Mouse (Mus musculus) c-Kit-positive CD71-positive TER-119-positive erythroid progenitor cells, embryonic 14.5 days (primary cell): ENCODE data around the gene Olfr553.
A peak's percentile ranks its signal among the peaks of the same experiment; 100 is the strongest.
"Not testable (repeated sequence)": the region's sequence is repeated elsewhere in the genome, so short reads cannot be mapped to it uniquely, and the experiment has no call there.

Experiments
- DNase-seq: peaks from one replicate; pipeline ENCODE4 v3.0.0-alpha.2; 2013; ENCODE audit warnings: low spot score

The Olfr553 gene

DNA sequence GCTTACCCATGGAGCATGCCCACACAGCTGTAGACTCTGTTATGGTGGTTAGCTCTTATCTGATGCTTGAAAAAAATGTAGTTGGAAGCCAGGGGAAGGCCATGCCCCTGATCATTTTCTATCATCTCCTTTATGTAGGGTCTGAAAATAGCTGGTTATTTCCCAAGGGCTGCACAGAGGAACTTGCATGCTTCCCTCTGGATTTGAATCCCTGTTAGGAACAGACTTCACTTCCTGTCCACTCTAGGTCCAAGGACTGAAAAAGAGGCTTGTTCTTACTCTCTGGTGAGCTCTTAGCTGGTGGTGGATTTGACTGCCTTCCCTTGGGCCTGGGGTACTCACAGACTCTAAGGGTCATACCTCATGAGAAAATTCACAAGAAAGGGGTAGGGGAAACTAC is at the start of gene Olfr553:
TSS of gene Olfr553 (minus strand) at position 101 of the 400 bp plus-strand sequence.
- DNase-seq = no peak

DNA sequence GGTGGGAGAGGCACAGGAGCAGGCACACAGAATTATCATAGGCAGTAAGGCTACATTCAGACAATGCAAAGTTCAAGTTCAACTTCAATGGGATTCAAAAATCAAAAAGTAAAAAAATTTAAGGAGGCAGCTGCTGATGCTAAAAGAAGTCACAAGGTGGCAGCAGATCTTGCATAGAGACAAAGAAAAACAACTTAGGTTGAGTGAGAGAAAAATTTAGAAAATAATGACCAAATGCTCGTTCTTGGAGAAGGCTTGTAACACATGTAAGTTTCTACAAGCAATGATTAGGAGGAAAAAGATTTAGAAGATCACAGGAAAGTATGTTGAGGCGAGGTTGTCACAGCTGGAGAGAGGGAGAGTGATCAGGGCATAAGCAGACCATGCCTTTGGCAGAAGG is 47.4 kb upstream of the Olfr553 start:
- DNase-seq = no peak

DNA sequence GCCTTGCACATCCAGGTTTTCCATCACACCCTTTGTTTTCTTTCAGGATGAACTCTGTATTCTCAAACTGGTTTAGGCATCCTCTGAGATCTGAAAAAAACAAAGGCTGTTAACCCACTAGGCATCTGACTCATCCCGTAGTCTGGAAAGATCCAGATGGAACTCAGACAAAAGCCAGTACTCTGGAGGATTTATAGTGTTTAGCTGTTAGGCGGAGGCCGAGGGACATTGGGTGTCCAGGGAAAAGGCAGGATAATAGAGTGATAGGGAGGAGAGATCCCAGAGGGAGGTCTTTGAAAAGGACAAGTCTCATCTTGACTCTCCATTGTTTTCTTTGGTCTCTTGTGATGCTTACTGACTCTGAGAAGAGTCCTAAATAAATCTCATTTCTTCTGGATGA is 46.6 kb upstream of the Olfr553 start, which contains the start of gene Olfr556:
TSS of gene Olfr556 (plus strand) at position 301 of the 400 bp plus-strand sequence.
- DNase-seq = no peak

GRCm38 (mm10) chr7:102658523-102658922 is 40.5 kb upstream of the Olfr553 start, which contains the start of gene Olfr555:
Gene Olfr555, plus strand, starts transcription at chr7:102658823.
- DNase-seq = no peak

DNA sequence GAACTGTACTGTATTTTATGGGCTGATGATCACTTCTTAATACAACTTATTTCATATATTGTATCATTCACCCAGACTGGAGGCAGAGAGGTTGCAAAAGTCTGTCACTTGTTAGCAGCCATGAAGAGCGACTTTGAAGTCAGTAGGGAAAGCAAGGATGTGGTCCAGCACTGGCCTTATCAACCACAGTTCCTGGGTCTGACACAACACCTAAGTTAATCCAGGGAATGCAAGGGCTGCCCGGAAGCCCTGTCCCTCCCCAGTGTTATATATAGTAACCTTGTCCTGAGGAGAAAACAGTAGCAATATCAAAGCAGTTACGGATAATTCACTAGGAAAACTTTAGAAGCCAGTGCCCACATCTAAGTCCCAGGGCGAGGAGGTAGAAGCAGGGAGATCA is 26.9 kb upstream of the Olfr553 start:
- not testable (repeated sequence) for DNase-seq

GRCm38 (mm10) chr7:102638132-102638531 is 20.1 kb upstream of the Olfr553 start, which contains the start of gene Olfr554:
Gene Olfr554, plus strand, starts transcription at chr7:102638432.
- DNase-seq = no peak

GRCm38 (mm10) chr7:102636665-102637064 is 18.6 kb upstream of the Olfr553 start:
- DNase-seq = peak; percentile 24

DNA sequence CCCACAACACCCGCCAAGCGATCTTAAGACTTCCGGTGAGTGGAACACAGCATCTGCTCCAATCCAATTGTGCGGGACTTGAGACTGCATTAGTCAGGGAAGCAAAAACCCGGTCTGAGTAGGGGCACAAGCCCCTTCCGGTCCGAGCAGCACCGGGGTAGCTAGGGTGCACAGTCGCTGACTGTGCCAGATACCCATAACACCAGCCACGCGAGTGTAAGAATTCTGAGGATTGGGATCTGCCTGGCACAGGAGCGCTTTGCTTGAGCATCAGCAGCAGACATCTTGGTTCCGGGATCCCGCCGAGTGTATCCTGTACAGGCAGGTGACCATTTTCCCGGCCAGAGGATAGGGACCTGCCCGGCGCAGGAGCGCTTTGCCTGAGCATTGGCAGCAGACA is 2.4 kb upstream of the Olfr553 start:
- DNase-seq = not testable (repeated sequence)

DNA sequence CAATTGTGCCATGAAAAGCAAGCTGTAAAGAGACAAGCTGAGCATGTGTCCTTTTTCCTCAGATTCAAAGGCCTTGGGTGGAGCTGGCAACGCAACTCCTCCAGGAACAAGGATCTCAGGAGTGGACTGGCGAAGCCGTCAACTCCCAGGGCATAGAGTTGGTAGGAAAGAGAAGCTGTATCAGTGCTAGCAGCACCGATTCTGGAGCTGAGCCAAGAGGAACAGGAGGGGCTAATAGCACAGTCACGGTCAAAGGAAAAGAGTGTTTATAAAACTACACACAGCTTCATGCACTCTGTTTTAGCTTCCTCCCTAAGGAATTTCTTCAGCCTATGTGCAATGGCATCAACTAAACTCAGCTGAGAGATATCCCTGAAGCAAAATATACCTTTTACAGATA is 1.6 kb upstream of the Olfr553 start:
- DNase-seq = no peak

DNA sequence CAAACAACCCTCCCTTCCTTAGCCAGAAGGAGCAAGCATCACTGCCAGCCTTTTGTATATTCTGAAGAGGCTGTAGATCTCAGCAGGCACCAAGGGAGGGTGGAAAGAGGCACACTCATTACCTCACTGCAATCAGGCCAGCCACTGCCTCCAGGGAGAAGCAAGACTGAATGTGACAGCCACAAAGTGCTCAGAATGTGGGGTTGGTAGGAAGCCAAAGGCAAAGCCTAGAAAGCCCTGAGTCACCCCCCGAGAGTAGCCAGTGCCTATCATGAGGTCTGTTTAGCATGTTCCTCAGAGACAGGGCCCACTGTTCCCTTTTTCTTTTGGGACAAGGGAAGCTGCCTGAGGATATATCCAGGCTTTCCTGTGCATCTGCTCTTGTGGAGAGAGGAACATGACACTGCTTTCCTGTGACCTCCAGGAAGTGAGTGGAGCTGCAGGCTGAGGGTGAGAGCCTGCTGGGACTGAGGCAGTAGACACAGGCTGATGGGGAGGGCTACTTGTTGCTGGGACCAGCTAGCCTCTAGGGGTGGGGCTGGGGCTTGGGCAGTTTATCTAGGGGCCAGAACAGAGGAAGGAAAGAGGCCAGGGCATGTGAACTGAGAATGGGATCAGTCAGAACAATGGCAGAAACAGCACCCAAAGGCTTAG is 20.5 kb downstream of the Olfr553 start, which contains the start of gene Olfr552:
TSS of gene Olfr552 (plus strand) at position 393 of the 654 bp plus-strand sequence.
- no peak for DNase-seq

DNA sequence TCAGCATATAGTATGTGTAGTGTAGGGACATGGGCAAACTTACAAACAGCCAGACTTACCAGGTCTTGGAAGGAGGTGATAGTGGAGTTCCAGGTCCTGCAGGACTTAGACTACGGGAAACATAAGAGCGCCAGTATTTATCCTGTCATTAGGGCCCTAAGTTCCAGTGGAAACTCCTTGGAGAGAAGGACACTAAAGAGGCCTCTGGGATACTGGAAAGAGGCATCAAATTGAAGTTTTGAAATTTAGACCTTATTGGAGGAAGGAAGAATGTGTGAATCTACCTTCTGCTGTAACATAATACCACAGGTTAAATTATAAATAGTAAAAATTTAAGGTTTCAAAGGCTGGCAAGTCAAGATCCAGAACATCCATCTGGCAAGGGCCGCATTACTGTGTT is 26.2 kb downstream of the Olfr553 start, which contains the start of gene Olfr551:
TSS of gene Olfr551 (minus strand) at position 101 of the 400 bp plus-strand sequence.
- DNase-seq = no peak

- no peak for DNase-seq
Measured at GRCm38 (mm10) chr7:102575998-102576397, 42.0 kb downstream of the Olfr553 start.

GRCm38 (mm10) chr7:102573174-102573830 is 44.7 kb downstream of the Olfr553 start:
- DNase-seq = no peak

DNA sequence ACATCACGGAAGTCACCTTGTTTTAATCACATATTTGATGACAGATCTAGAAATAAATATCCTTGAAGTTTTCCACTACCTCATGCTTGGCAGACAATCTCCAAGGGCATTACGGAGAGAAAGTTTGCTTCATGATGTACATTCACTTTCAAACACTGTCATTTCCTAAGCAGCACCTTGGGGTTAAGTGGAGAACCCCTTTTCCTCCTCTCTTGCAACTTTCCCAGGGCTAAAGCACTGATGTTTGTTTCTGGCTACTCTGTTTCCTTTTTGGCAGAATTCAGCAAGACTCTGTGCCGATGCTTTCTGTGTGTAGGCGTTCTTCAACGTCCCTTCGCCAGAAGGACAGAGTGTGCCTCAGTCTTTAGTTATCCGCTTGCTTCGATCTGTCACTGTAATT is 46.9 kb downstream of the Olfr553 start, which contains the start of gene Olfr550:
TSS of gene Olfr550 (plus strand) at position 301 of the 400 bp plus-strand sequence.
- DNase-seq = no peak

DNA sequence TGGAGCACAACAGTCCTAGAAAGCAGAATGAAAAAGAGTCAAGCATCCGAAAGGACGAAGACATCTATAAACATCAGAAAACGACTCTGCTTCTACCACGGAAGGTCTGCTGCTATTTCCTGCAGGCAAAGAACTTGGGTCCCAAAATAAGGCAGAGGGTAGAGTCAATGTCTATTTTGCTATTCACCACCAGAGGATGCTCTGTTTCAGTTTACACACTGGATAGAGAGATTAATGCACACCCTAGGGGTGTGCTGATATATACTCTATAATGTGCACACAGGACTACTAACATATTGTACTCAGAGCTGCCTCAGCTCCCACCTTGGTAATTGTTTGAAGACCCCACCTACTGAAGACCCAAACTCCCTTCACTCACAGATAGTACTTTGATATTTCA is 51.8 kb downstream of the Olfr553 start:
- no peak for DNase-seq

- peak; percentile 87 for DNase-seq
Measured at GRCm38 (mm10) chr7:102564999-102565997, 52.7 kb downstream of the Olfr553 start, which contains the start of gene Trim21. Gene Trim21, minus strand, starts transcription at chr7:102565486.
